Mouse (Mus musculus) E14TG2a.4 (cell line): ENCODE results near the gene Zbed4.

Experiments
- CTCF ChIP-seq: conservative IDR thresholded peaks from 2 replicates; pipeline ENCODE4 v1.5.1; 2014; ENCODE audit warnings: low read length
- POU5F1 ChIP-seq: IDR thresholded peaks from 2 replicates; pipeline ENCODE4 v1.6.1; 2014; ENCODE audit warnings: low read length, borderline replicate concordance

GRCm38 (mm10) chr15:88750677-88751563 is 540 bp upstream of the Zbed4 start:
- TF ChIP-seq CTCF = no peak
- TF ChIP-seq POU5F1 = no peak
